Mouse (Mus musculus) liver, embryonic 11.5 days (tissue): ENCODE measurements around the gene Gm7247. TPM values are rescaled to one million over a fixed set of nuclear protein-coding genes. Genes with fewer than 3 reads are reported as not detected.
"Not testable (repeated sequence)": the region's sequence is repeated elsewhere in the genome, so short reads cannot be mapped to it uniquely, and the experiment has no call there.

Experiments
- ATAC-seq: fragments of 200-750 bp; cut with Nextera tagmentation; replicated peaks from 2 replicates; pipeline ENCODE4 v1.8.0; 2017; ENCODE audit warnings: moderate number of reproducible peaks, mild to moderate bottlenecking, moderate TSS enrichment, moderate library complexity; ENCODE audit not compliant: low FRiP score
- DNase-seq: peaks from one replicate; pipeline ENCODE4 v3.0.0-alpha.2; 2017; ENCODE audit warnings: low spot score
- H3K27ac ChIP-seq: fragments of 300-500 bp; sonication (generic); 2 replicates; pipeline ENCODE4 v1.5.1; 2014; ENCODE audit warnings: mild to moderate bottlenecking, low read depth, low read length, control low read depth
- H3K27me3 ChIP-seq: fragments of 300-500 bp; sonication (generic); replicated peaks from 2 replicates; pipeline ENCODE4 v1.6.1; 2014; ENCODE audit warnings: low read length, mixed read lengths; ENCODE audit not compliant: control insufficient read depth, insufficient read depth
- H3K36me3 ChIP-seq: fragments of 300-500 bp; sonication (generic); 2 replicates; pipeline ENCODE4 v1.6.1; 2014; ENCODE audit warnings: mild to moderate bottlenecking, low read length, moderate library complexity, mixed read lengths; ENCODE audit not compliant: control insufficient read depth, insufficient read depth
- H3K4me1 ChIP-seq: fragments of 300-500 bp; sonication (generic); replicated peaks from 2 replicates; pipeline ENCODE4 v1.6.1; 2014; ENCODE audit warnings: low read length, mixed read lengths; ENCODE audit not compliant: control insufficient read depth, insufficient read depth
- H3K4me2 ChIP-seq: fragments of 300-500 bp; sonication (generic); 2 replicates; pipeline ENCODE4 v1.6.1; 2014; ENCODE audit warnings: mild to moderate bottlenecking, control low read depth, moderate library complexity
- H3K4me3 ChIP-seq: fragments of 300-500 bp; sonication (generic); 2 replicates; pipeline ENCODE4 v1.5.1; 2014; ENCODE audit warnings: low read depth, low read length, control low read depth
- H3K9ac ChIP-seq: fragments of 300-500 bp; sonication (generic); 2 replicates; pipeline ENCODE4 v1.6.1; 2014; ENCODE audit warnings: low read depth, low read length, control low read depth
- H3K9me3 ChIP-seq: fragments of 300-500 bp; sonication (generic); 2 replicates; pipeline ENCODE4 v1.6.1; 2016; ENCODE audit warnings: low read length, inconsistent platforms, mixed read lengths; ENCODE audit not compliant: control insufficient read depth
- WGBS: fragments of 180-500 bp; shearing (Covaris S2); extraction: QIAGEN DNeasy Blood & Tissue Kit; methylation state at CpG from one replicate; pipeline ENCODE4 v1.1.7; 2014; 5-methylcytosine and 5-hydroxymethylcytosine counted together
- polyA plus RNA-seq: library from polyadenylated mRNA; unstranded; fragments of >200 nt; fragmentation: Nextera tagmentation; extraction: Ambion mirVana; gene quantifications from 2 replicates; pipeline ENCODE4 v1.2.1, GENCODE M21; 2014

Gene Gm7247
- polyA plus RNA-seq, 1 experiment from 2014 or later, result not detected

DNA sequence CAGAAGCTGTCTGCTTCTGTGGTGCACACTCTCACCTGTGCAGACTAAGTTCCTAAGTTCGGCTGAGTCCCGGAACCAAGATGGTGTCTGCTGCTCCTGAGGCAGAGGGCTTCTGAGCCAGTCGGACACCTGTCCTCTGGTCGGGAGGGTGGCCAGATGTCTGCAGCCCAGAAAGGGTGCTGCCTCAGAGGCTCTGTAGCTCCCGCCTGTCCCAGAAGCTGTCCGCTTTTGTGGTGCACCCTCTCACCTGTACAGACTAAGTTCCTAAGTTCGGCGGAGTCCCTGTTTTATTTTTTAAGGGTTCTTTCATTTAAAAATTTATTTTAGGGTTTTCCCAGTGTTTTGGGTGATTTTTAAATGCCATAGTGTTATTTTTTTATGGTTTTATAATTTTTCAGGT, 145.9 kb downstream of the Gm7247 start:
- Histone ChIP-seq H3K9ac (no peak overlapping the region), H3K4me2 (no peak overlapping the region), H3K27me3 (no peaks in the 10 kb centered on the region), H3K9me3 (no peaks in the 10 kb centered on the region), H3K27ac (no peak overlapping the region), H3K4me3 (no peak overlapping the region), H3K36me3 (no peaks in the 10 kb centered on the region), H3K4me1 (no peaks in the 10 kb centered on the region)
- DNase-seq (no peak), ATAC-seq (no peak)
- 88% methylated on average over 8 of the region's 8 CpGs for WGBS

DNA sequence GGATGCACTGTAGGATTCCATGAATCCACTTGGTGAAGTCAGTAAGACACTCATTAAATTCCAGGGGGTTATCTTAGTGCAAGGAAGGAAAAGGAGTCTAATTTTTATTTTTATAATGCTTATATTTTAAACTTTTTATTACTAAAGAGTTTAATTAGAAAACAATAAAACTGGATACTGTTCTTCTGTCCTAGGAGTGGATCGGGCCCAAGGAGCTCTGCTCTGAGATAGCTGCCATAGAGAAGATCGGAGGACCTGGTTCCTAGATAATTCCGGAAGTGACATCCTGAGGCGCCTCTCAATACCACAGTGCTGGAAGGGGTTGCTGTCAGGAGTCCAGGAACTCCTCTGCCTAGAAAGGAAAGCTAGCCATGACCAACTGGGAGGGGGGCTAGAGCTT, 190.9 kb downstream of the Gm7247 start, which contains the start of gene Gm5622:
Gm5622 (plus strand) TSS at position 301 of the 400 bp plus-strand sequence.
- no peaks in the 10 kb centered on the region for H3K36me3 ChIP-seq
- H3K4me2 ChIP-seq, result no peak within 1 kb of the TSS
- H3K27ac ChIP-seq, result no peak within 1 kb of the TSS
- no peak within 1 kb of the TSS for H3K9ac ChIP-seq
- H3K27me3 ChIP-seq, result no peaks in the 10 kb centered on the region
- DNase-seq (no peak), ATAC-seq (no peak)
- no peaks in the 10 kb centered on the region for H3K9me3 ChIP-seq
- H3K4me1 ChIP-seq, result no peaks in the 10 kb centered on the region
- WGBS, result 87% methylated on average over 4 of the region's 4 CpGs
- no peak within 1 kb of the TSS for H3K4me3 ChIP-seq

- DNase-seq, H3K36me3 ChIP-seq, H3K4me3 ChIP-seq, H3K4me2 ChIP-seq, H3K4me1 ChIP-seq, H3K9me3 ChIP-seq, ATAC-seq, H3K9ac ChIP-seq, H3K27ac ChIP-seq, H3K27me3 ChIP-seq: not testable (repeated sequence)
- WGBS, result 78% methylated on average over 2 of the region's 2 CpGs
Measured at GRCm38 (mm10) chr14:51573963-51574362, 212.4 kb downstream of the Gm7247 start, which contains the start of gene Gm17175. TSS of gene Gm17175 (minus strand) at chr14:51574063.

DNA sequence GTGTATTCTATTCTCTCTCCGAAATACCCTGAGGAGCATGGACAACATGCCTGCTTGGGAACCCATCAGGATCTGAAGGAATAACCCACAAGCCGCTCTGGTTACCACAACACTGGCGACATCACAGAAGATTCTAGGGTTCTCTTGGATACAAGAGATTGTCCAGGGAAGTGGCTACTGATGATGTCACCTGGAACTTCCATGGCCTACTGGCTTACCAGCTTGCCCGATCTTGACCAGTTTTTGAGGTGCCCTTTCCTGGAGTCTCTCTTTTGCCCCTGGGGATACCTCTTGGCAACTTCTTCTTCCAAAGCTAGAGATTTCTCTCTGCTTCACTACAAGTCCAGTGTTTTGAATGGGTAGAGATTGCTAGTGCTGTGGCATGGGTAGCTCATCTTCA, 230.5 kb downstream of the Gm7247 start, which contains the start of gene Gm17174:
Gm17174 (minus strand) TSS at position 101 of the 400 bp plus-strand sequence.
- H3K4me2 ChIP-seq, H3K9ac ChIP-seq, H3K9me3 ChIP-seq, H3K4me3 ChIP-seq, H3K27me3 ChIP-seq, H3K36me3 ChIP-seq, H3K4me1 ChIP-seq, DNase-seq, ATAC-seq, H3K27ac ChIP-seq: not testable (repeated sequence)
- WGBS, result 88% methylated on average over 4 of the region's 4 CpGs

DNA sequence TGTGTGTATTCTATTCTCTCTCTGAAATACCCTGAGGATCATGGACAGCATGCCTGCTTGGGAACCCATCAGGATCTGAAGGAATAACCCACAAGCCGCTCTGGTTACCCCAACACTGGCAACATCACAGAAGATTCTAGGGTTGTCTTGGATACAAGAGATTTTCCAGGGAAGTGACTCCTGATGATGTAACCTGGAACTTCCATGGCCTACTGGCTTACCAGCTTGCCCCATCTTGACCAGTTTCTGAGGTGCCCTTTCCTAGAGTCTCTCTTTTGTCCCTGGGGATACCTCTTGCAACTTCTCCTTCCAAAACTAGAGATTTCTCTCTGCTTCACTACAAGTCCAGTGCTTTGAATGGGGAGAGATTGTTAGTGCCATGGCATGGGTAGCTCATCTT, 249.7 kb downstream of the Gm7247 start, which contains the start of gene Gm17078:
Gm17078 (minus strand) TSS at position 101 of the 400 bp plus-strand sequence.
- Histone ChIP-seq H3K4me3 (no peak within 1 kb of the TSS), H3K36me3 (no peaks in the 10 kb centered on the region), H3K4me2 (no peak within 1 kb of the TSS), H3K9ac (no peak within 1 kb of the TSS), H3K27ac (no peak within 1 kb of the TSS), H3K9me3 (no peaks in the 10 kb centered on the region), H3K27me3 (no peaks in the 10 kb centered on the region), H3K4me1 (no peaks in the 10 kb centered on the region)
- WGBS, result 82% methylated on average over 1 of the region's 1 CpGs
- DNase-seq, result no peak
- ATAC-seq, result no peak

Other genes with a start within 250 kb of the Gm7247 start
- not detected in 2 replicates for gene Eddm3b, start 247.3 kb upstream of the Gm7247 start, polyA plus RNA-seq
- gene Rnase6, start 237.8 kb upstream of the Gm7247 start, polyA plus RNA-seq, result 3.2 and 4.2 TPM in 2 replicates
- not detected in 2 replicates for gene Rnase1, start 215.0 kb upstream of the Gm7247 start, polyA plus RNA-seq
- gene Rnase2b, start 199.5 kb upstream of the Gm7247 start, polyA plus RNA-seq, result not detected in 2 replicates
- gene Ang2, start 162.6 kb upstream of the Gm7247 start, polyA plus RNA-seq, result not detected in 2 replicates
- gene Ear14, start 158.4 kb upstream of the Gm7247 start, polyA plus RNA-seq, result not detected in 2 replicates
- gene Rnase2a, start 105.6 kb upstream of the Gm7247 start, polyA plus RNA-seq, result not detected in 2 replicates
- gene Vmn2r88, start 49.1 kb downstream of the Gm7247 start, polyA plus RNA-seq, result not detected in 2 replicates
- not detected in 2 replicates for gene Vmn2r89, start 90.1 kb downstream of the Gm7247 start, polyA plus RNA-seq
- gene Gm5622, start 191.0 kb downstream of the Gm7247 start, polyA plus RNA-seq, result 0.21 TPM in 1 of 2 replicates, not detected in the other
- gene Gm17175, start 212.3 kb downstream of the Gm7247 start, polyA plus RNA-seq, result not detected in 2 replicates
- not detected in 2 replicates for gene Gm17174, start 230.4 kb downstream of the Gm7247 start, polyA plus RNA-seq
- gene Gm17078, start 249.6 kb downstream of the Gm7247 start, polyA plus RNA-seq, result not detected in 2 replicates